Mouse (Mus musculus): Measurements from ENCODE around the gene Gabre.

The Gabre gene

GRCm38 (mm10) chrX:72274659-72275371, at the start of gene Gabre:
Gabre (minus strand) TSS chrX:72274803.
- DNase-seq = peak; percentile 35 to 54

GRCm38 (mm10) chrX:72297812-72298211, 23.2 kb upstream of the Gabre start:
- no peak for DNase-seq

GRCm38 (mm10) chrX:72275372-72275663, 715 bp upstream of the Gabre start:
- DNase-seq = no peak

- peak; percentile 3 to 8 for DNase-seq
Measured at GRCm38 (mm10) chrX:72273966-72274658, 491 bp downstream of the Gabre start.

GRCm38 (mm10) chrX:72270637-72271036, 4.0 kb downstream of the Gabre start:
- no peak for DNase-seq

- DNase-seq = no peak
Measured at GRCm38 (mm10) chrX:72221717-72222116, 52.9 kb downstream of the Gabre start, which contains the start of gene Magea4. Magea4 (plus strand) TSS chrX:72222017.
